Mouse (Mus musculus) midbrain, embryonic 15.5 days (tissue): ENCODE measurements around the gene Cacng7. TPM values are rescaled to one million over a fixed set of nuclear protein-coding genes. Genes with fewer than 3 reads are reported as not detected.

Experiments
- ATAC-seq: fragments of 200-750 bp; cut with Nextera tagmentation; replicated peaks from 2 replicates; pipeline ENCODE4 v1.8.0; 2017; ENCODE audit warnings: moderate TSS enrichment
- H3K27ac ChIP-seq: fragments of 300-500 bp; sonication (generic); 2 replicates; pipeline ENCODE4 v1.5.1; 2015; ENCODE audit warnings: mild to moderate bottlenecking, inconsistent platforms
- H3K27me3 ChIP-seq: fragments of 300-500 bp; sonication (generic); replicated peaks from 2 replicates; pipeline ENCODE4 v1.6.1; 2015; ENCODE audit warnings: inconsistent platforms
- H3K36me3 ChIP-seq: fragments of 300-500 bp; sonication (generic); replicated peaks from 2 replicates; pipeline ENCODE4 v1.6.1; 2015; ENCODE audit warnings: inconsistent platforms
- H3K4me1 ChIP-seq: fragments of 300-500 bp; sonication (generic); 2 replicates; pipeline ENCODE4 v1.6.1; 2015; ENCODE audit warnings: inconsistent platforms
- H3K4me2 ChIP-seq: fragments of 300-500 bp; sonication (generic); 2 replicates; pipeline ENCODE4 v1.6.1; 2015; ENCODE audit warnings: inconsistent platforms, mild to moderate bottlenecking, moderate library complexity
- H3K4me3 ChIP-seq: fragments of 300-500 bp; sonication (generic); 2 replicates; pipeline ENCODE4 v1.5.1; 2015; ENCODE audit warnings: mild to moderate bottlenecking, inconsistent platforms
- H3K9ac ChIP-seq: fragments of 300-500 bp; sonication (generic); 2 replicates; pipeline ENCODE4 v1.6.1; 2015; ENCODE audit warnings: mild to moderate bottlenecking, inconsistent platforms
- H3K9me3 ChIP-seq: fragments of 300-500 bp; sonication (generic); 2 replicates; pipeline ENCODE4 v1.6.1; 2016; ENCODE audit warnings: inconsistent platforms
- WGBS: fragments of 180-500 bp; shearing (Covaris S2); methylation state at CpG from one replicate; pipeline ENCODE4 v1.1.7; 2015; ENCODE audit warnings: mixed read lengths; 5-methylcytosine and 5-hydroxymethylcytosine counted together
- polyA plus RNA-seq: library from polyadenylated mRNA; unstranded; fragments of >200 nt; fragmentation: Nextera tagmentation; extraction: Ambion mirVana; gene quantifications from 2 replicates; pipeline ENCODE4 v1.2.1, GENCODE M21; 2015

Gene Cacng7
- polyA plus RNA-seq, 1 experiment from 2014 or later: 4.0 TPM

DNA sequence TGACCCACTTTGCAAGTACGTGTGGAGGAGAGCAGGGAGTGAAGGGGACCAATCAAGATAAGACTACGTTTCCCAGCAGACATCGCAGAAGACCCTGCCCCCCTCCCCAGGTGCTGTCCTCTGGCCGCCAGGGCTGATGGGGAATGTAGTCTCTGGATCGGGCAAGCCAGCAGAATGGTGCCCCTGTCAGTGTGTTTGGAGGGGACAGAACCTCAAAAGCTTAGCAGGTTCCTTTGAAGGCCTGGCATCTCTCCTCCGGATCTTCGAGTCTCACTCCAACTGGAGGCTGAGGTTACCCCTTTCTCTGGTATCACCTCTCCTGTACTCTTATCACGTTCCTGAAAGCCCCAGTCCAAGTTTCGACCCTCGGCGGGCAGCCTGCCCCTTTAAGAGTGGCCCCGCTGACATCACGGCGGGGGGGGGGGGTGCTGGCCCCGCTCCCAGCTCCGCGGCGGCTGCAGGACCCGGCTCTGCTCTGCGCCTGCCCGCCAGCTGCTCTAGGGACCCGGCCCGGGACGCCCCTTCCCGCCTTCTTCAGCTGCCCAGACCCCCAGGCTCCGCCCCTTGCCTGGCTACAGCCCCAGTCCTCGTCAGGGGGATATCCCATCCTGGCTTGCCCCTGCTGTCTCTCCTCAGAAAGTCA lies 1.1 kb upstream of the Cacng7 start:
- Histone ChIP-seq H3K9me3 (no peaks in the 10 kb centered on the region), H3K27ac (peak overlapping the region; percentile 86), H3K4me1 (peaks cover 30% of the 10 kb centered on the region), H3K4me2 (peak overlapping the region; percentile 82), H3K9ac (peak overlapping the region; percentile 69), H3K4me3 (peak overlapping the region; percentile 84), H3K27me3 (peaks cover 10% of the 10 kb centered on the region; the same call in 1 of the 2 replicates), H3K36me3 (no peaks in the 10 kb centered on the region)
- ATAC-seq: peak; percentile 92
- under 1% methylated on average over 27 of the region's 27 CpGs for WGBS

DNA sequence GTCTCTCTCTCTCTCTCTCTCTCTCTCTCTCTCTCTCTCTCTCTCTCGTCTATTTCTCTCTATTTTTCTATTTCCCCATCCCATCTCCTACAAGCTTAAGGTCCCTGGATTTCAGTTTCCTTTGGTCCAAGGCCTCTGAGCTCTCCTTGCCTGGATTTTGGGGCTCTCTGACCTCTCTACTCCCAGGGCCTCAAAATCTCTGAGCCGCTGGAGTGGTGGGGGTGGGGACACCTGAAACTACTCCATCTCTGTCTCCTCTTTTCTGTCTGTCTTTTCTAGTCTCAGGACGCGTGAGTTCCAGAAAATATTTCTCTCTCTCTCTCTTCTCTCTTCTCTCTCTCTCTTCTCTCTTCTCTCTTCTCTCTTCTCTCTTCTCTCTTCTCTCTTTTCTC lies 535 bp upstream of the Cacng7 start:
- peak overlapping the region; percentile 84 for H3K4me3 ChIP-seq
- H3K9me3 ChIP-seq: no peaks in the 10 kb centered on the region
- ATAC-seq: peak; percentile 15
- H3K4me2 ChIP-seq: peak overlapping the region; percentile 82
- H3K4me1 ChIP-seq: peaks cover 30% of the 10 kb centered on the region
- WGBS: 0% methylated on average over 4 of the region's 4 CpGs
- peak overlapping the region; percentile 69 for H3K9ac ChIP-seq
- no peaks in the 10 kb centered on the region for H3K36me3 ChIP-seq
- H3K27me3 ChIP-seq: peaks cover 10% of the 10 kb centered on the region; the same call in 1 of the 2 replicates
- H3K27ac ChIP-seq: peak overlapping the region; percentile 86

GRCm38 (mm10) chr7:3333542-3333941 lies 787 bp downstream of the Cacng7 start:
- H3K27ac ChIP-seq: peak overlapping the region; percentile 86
- WGBS: 2% methylated on average over 5 of the region's 5 CpGs

DNA sequence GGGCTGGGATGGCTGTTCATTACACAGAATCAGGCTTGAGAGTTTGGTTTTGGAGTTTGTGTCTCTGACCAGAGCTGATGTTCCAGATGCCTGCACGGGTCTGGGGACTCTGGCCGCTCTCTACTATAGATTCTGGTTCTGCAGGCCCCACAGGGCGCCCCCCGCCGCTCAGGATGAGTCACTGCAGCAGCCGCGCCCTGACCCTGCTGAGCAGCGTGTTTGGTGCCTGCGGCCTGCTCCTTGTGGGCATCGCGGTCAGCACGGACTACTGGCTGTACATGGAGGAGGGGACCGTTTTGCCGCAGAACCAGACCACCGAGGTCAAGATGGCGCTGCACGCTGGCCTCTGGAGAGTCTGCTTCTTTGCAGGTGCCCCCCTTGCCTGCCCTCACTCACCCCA lies 3.7 kb downstream of the Cacng7 start:
- WGBS: 61% methylated on average over 17 of the region's 17 CpGs

More at GRCm38 (mm10) chr7:3333542-3333941, 787 bp downstream of the Cacng7 start:
- H3K36me3 ChIP-seq: no peaks in the 10 kb centered on the region
- H3K4me1 ChIP-seq: peaks cover 30% of the 10 kb centered on the region
- peak overlapping the region; percentile 69 for H3K9ac ChIP-seq
- peak overlapping the region; percentile 82 for H3K4me2 ChIP-seq
- no peaks in the 10 kb centered on the region for H3K9me3 ChIP-seq
- H3K4me3 ChIP-seq: peak overlapping the region; percentile 84
- peaks cover 10% of the 10 kb centered on the region; the same call in 1 of the 2 replicates for H3K27me3 ChIP-seq
- no peak for ATAC-seq

DNA sequence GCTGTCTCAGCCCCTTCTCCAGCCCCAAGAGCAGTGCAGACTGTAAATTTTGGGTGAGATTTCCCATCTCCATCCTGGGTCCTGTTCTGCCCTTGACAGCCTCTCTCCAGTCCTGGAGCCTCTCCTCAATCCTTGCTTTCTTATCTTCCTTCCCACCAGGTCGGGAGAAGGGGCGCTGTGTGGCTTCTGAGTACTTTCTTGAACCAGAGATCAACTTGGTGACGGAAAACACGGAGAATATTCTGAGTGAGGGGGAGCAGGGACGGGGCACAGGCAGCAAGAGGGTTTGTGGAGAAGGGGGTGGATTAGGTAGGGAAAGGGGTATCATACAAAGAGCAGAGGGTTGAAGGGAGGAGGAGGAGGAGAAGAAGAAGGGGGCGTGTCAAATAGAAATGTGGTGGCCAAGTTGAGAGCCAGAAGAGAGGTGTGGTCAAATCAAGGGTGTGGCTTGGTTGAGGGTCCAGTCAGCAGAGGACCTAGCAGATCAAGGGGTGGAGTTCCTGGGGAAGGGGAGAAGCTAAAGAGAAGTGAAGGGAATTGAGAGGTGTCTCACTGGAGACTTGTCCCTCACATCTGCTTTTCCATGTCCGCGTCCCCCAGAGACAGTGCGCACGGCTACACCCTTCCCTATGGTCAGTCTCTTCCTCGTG lies 5.7 kb downstream of the Cacng7 start:
- Histone ChIP-seq H3K27ac (no peak overlapping the region), H3K9me3 (no peaks in the 10 kb centered on the region), H3K36me3 (peaks cover 17% of the 10 kb centered on the region), H3K9ac (no peak overlapping the region), H3K4me2 (no peak overlapping the region), H3K4me1 (peaks cover 10% of the 10 kb centered on the region), H3K4me3 (no peak overlapping the region), H3K27me3 (no peaks in the 10 kb centered on the region)
- WGBS: 88% methylated on average over 11 of the region's 11 CpGs
- no peak for ATAC-seq

More for the DNA sequence above, 3.7 kb downstream of the Cacng7 start:
- no peak for ATAC-seq
- Histone ChIP-seq H3K27ac (no peak overlapping the region), H3K4me2 (no peak overlapping the region), H3K4me3 (no peak overlapping the region), H3K9me3 (no peaks in the 10 kb centered on the region), H3K9ac (no peak overlapping the region), H3K36me3 (peaks cover 9% of the 10 kb centered on the region), H3K27me3 (no peaks in the 10 kb centered on the region), H3K4me1 (peaks cover 19% of the 10 kb centered on the region)

DNA sequence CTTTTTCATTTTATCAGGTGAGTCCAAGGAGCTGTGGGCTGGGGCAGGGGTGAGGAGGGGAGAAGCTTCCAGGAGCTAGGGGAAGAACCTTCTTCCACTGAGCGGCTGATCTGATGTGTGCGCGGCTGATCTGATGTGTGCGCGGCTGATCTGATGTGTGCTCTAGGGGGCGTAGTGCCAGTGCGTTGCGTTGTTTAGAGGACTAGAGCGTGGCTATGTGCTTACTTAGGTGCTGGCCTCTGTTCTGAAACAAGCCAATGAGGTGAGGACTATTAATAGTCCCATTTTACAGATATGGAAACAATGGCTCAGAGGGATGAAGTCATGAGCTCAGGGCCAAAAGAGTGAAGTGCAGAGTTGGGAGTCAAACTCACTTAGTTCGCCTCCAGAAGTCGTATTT lies 6.3 kb downstream of the Cacng7 start:
- no peaks in the 10 kb centered on the region for H3K9me3 ChIP-seq
- peaks cover 22% of the 10 kb centered on the region for H3K36me3 ChIP-seq
- H3K4me3 ChIP-seq: no peak overlapping the region
- no peak overlapping the region for H3K9ac ChIP-seq
- ATAC-seq: no peak
- WGBS: 96% methylated on average over 11 of the region's 11 CpGs
- H3K4me1 ChIP-seq: peaks cover 4% of the 10 kb centered on the region
- no peaks in the 10 kb centered on the region for H3K27me3 ChIP-seq
- no peak overlapping the region for H3K4me2 ChIP-seq
- no peak overlapping the region for H3K27ac ChIP-seq

GRCm38 (mm10) chr7:3343861-3344260 lies 11.1 kb downstream of the Cacng7 start:
- no peak overlapping the region for H3K27ac ChIP-seq
- H3K36me3 ChIP-seq: peaks cover 27% of the 10 kb centered on the region
- H3K27me3 ChIP-seq: no peaks in the 10 kb centered on the region
- ATAC-seq: no peak
- no peaks in the 10 kb centered on the region for H3K4me1 ChIP-seq
- no peak overlapping the region for H3K4me2 ChIP-seq
- H3K9me3 ChIP-seq: no peaks in the 10 kb centered on the region
- WGBS: 95% methylated on average over 3 of the region's 3 CpGs
- no peak overlapping the region for H3K9ac ChIP-seq
- H3K4me3 ChIP-seq: no peak overlapping the region

DNA sequence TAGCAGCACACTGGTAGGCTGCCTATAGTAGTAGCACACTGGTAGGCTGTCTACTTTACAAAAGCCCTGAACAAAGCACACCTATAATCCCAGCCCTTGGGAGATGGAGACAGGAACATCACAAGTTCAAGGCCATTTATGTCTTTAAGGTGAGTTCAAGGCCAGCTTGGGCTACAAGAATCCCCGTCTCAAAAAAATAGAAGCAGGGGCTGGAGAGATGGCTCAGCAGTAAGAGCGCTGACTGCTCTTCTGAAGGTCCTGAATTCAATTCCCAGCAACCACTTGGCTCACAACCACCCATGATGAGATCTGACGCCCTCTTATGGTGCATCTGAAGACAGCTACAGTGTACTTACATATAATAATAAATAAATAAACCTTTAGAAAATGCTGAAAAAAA lies 12.5 kb downstream of the Cacng7 start:
- no peaks in the 10 kb centered on the region for H3K9me3 ChIP-seq
- peaks cover 24% of the 10 kb centered on the region for H3K36me3 ChIP-seq

GRCm38 (mm10) chr7:3347366-3348287 lies 14.9 kb downstream of the Cacng7 start:
- Histone ChIP-seq H3K36me3 (peaks cover 20% of the 10 kb centered on the region), H3K9me3 (no peaks in the 10 kb centered on the region)

More for the DNA sequence above, 12.5 kb downstream of the Cacng7 start:
- WGBS: 93% methylated on average over 3 of the region's 3 CpGs
- Histone ChIP-seq H3K4me2 (no peak overlapping the region), H3K27ac (no peak overlapping the region), H3K27me3 (no peaks in the 10 kb centered on the region), H3K9ac (no peak overlapping the region), H3K4me3 (no peak overlapping the region), H3K4me1 (no peaks in the 10 kb centered on the region)
- ATAC-seq: no peak

DNA sequence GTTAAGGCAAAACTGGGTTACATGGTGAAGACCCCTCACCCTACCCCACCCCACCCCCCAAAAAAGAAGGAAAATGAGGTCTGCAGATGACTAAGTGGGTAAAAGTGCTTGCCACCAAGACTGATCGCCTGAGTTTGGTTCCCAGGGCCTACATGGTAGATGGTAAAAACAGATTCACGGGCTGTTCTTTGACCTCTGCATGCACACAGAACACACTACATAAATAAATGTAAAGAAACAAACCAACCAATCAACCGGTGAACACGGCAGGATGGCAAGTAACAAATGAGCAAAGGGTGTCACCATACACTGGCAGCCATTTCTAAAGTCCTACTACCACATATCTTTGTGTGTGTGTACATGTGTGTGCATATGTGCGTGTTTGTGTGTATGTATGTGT lies 15.6 kb downstream of the Cacng7 start:
- H3K4me1 ChIP-seq: no peaks in the 10 kb centered on the region
- H3K27me3 ChIP-seq: no peaks in the 10 kb centered on the region
- no peaks in the 10 kb centered on the region for H3K9me3 ChIP-seq
- H3K36me3 ChIP-seq: peaks cover 15% of the 10 kb centered on the region; the same call in 1 of the 2 replicates
- H3K4me3 ChIP-seq: no peak overlapping the region
- WGBS: 51% methylated on average over 5 of the region's 5 CpGs
- H3K27ac ChIP-seq: no peak overlapping the region
- no peak for ATAC-seq
- H3K4me2 ChIP-seq: no peak overlapping the region
- H3K9ac ChIP-seq: no peak overlapping the region

More at GRCm38 (mm10) chr7:3347366-3348287, 14.9 kb downstream of the Cacng7 start:
- Histone ChIP-seq H3K4me3 (no peak overlapping the region), H3K9ac (no peak overlapping the region), H3K4me2 (no peak overlapping the region), H3K27me3 (no peaks in the 10 kb centered on the region), H3K4me1 (no peaks in the 10 kb centered on the region), H3K27ac (no peak overlapping the region)
- WGBS: 25% methylated on average over 20 of the region's 20 CpGs
- ATAC-seq: no peak

GRCm38 (mm10) chr7:3349775-3350174 lies 17.0 kb downstream of the Cacng7 start:
- WGBS: 94% methylated on average over 9 of the region's 9 CpGs
- Histone ChIP-seq H3K9ac (no peak overlapping the region), H3K27me3 (no peaks in the 10 kb centered on the region), H3K27ac (no peak overlapping the region), H3K36me3 (peaks cover 10% of the 10 kb centered on the region; the same call in 1 of the 2 replicates), H3K4me1 (no peaks in the 10 kb centered on the region), H3K9me3 (no peaks in the 10 kb centered on the region), H3K4me2 (no peak overlapping the region), H3K4me3 (no peak overlapping the region)
- ATAC-seq: no peak

DNA sequence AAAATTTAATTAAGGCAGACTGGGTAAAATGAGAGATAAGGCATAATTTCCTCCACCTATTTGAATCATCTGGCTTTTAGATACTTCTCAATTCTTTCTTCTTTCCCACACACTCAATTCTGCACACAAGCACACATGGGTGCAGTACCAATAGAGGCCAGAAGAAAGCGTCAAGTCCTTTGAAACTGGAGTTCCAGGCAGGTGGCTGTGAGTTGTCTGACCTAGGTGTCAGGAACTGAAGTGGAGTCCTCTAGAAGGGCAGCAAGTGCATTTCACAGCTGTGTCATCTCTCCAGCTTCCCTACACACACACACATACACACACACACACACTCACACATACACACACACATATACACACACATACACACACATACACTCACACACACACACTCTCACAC lies 18.8 kb downstream of the Cacng7 start:
- Histone ChIP-seq H3K36me3 (peaks cover 10% of the 10 kb centered on the region; the same call in 1 of the 2 replicates), H3K27ac (no peak overlapping the region), H3K9me3 (no peaks in the 10 kb centered on the region), H3K4me3 (no peak overlapping the region), H3K9ac (no peak overlapping the region), H3K27me3 (no peaks in the 10 kb centered on the region), H3K4me1 (no peaks in the 10 kb centered on the region), H3K4me2 (no peak overlapping the region)
- 100% methylated on average over 1 of the region's 1 CpGs for WGBS
- ATAC-seq: no peak
